Mouse (Mus musculus): ENCODE data around the gene Lrrk1. TPM values are rescaled to one million over a fixed set of nuclear protein-coding genes. Genes with fewer than 3 reads are reported as not detected.
A peak's percentile ranks its signal among the peaks of the same experiment; 100 is the strongest.

Lrrk1 gene
- polyA plus RNA-seq, 1 experiment from 2014 or later: 2.9 TPM

GRCm38 (mm10) chr7:66320996-66321395 is 67.2 kb downstream of the Lrrk1 start:
- no peaks in the 10 kb centered on the region for H3K9me3 ChIP-seq (ENCODE audit: control insufficient read depth, low read length)
- H3K27ac ChIP-seq (ENCODE audit: low read depth, low read length): no peak overlapping the region
- no peaks in the 10 kb centered on the region for H3K4me1 ChIP-seq (ENCODE audit: control insufficient read depth, insufficient read depth, low read length)
- no peaks in the 10 kb centered on the region for H3K27me3 ChIP-seq (ENCODE audit: control insufficient read depth, insufficient read depth, low read length)
- H3K36me3 ChIP-seq (ENCODE audit: control insufficient read depth, insufficient read depth, low read length): no peaks in the 10 kb centered on the region
- no peak overlapping the region for H3K4me3 ChIP-seq (ENCODE audit: low read depth, low read length)
- H3K9ac ChIP-seq (ENCODE audit: low read length): no peak overlapping the region
- DNase-seq (ENCODE audit: low spot score, missing footprints) (peak; percentile 81), ATAC-seq (ENCODE audit: low FRiP score) (no peak)
- no peak overlapping the region for H3K4me2 ChIP-seq
- 73% methylated on average over 5 of the region's 5 CpGs for WGBS

GRCm38 (mm10) chr7:66318147-66318546 is 70.0 kb downstream of the Lrrk1 start:
- H3K4me2 ChIP-seq: no peak overlapping the region
- peak; percentile 57 for DNase-seq (ENCODE audit: low spot score, missing footprints)
- H3K36me3 ChIP-seq (ENCODE audit: control insufficient read depth, insufficient read depth, low read length): no peaks in the 10 kb centered on the region
- no peak overlapping the region for H3K27ac ChIP-seq (ENCODE audit: low read depth, low read length)
- no peaks in the 10 kb centered on the region for H3K9me3 ChIP-seq (ENCODE audit: control insufficient read depth, low read length)
- 90% methylated on average over 6 of the region's 6 CpGs for WGBS
- H3K4me1 ChIP-seq (ENCODE audit: control insufficient read depth, insufficient read depth, low read length): no peaks in the 10 kb centered on the region
- H3K4me3 ChIP-seq (ENCODE audit: low read depth, low read length): no peak overlapping the region
- H3K27me3 ChIP-seq (ENCODE audit: control insufficient read depth, insufficient read depth, low read length): no peaks in the 10 kb centered on the region
- no peak for ATAC-seq (ENCODE audit: low FRiP score)
- no peak overlapping the region for H3K9ac ChIP-seq (ENCODE audit: low read length)

- H3K9me3 ChIP-seq (ENCODE audit: control insufficient read depth, low read length): no peaks in the 10 kb centered on the region
- H3K9ac ChIP-seq (ENCODE audit: low read length): no peak overlapping the region
- no peaks in the 10 kb centered on the region for H3K4me1 ChIP-seq (ENCODE audit: control insufficient read depth, insufficient read depth, low read length)
- no peak overlapping the region for H3K4me2 ChIP-seq
- H3K27me3 ChIP-seq (ENCODE audit: control insufficient read depth, insufficient read depth, low read length): no peaks in the 10 kb centered on the region
- ATAC-seq (ENCODE audit: low FRiP score) (no peak), DNase-seq (ENCODE audit: low spot score, missing footprints) (peak; percentile 51)
- WGBS: 88% methylated on average over 26 of the region's 26 CpGs
- no peak overlapping the region for H3K27ac ChIP-seq (ENCODE audit: low read depth, low read length)
- no peak overlapping the region for H3K4me3 ChIP-seq (ENCODE audit: low read depth, low read length)
- H3K36me3 ChIP-seq (ENCODE audit: control insufficient read depth, insufficient read depth, low read length): no peaks in the 10 kb centered on the region
These were observed 77.2 kb downstream of the Lrrk1 start for GRCm38 (mm10) chr7:66310670-66311656.

DNA sequence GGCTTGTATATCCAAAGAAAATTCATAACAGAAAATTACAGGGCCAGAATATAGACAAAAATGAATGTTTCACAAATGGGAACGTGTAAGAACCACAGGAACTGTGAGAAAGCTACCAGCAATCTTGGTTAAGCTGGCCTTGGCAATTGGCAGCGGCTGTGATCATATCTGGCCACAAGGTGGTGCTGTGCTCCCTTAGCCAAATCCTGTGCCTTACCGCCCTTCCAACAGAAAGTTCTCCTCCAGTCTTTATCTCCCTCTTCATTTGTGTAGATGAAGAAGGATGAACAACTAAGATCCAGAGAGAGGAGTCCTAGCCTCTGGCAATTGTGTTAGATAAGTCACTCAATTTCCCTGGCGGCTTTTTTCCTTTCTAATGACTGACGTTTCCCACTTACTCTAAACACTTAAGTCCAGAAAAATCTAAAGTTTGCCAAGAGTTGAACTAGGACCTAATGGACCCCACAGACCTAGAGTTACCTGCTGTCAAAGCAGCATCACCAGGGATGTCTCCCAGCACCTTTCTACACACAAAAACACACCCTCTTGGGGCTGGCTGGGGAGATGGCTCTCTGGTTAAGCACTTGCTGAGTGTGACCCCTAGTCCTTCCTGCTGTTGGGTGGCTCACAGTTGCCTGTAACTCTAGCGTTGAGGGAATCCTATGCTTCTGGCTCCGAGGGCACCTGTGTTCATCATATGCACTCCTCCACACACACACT is 78.0 kb downstream of the Lrrk1 start:
- peak; percentile 96 for DNase-seq (ENCODE audit: low spot score, missing footprints)
- no peak overlapping the region for H3K9ac ChIP-seq (ENCODE audit: low read length)
- 46% methylated on average over 7 of the region's 7 CpGs for WGBS
- H3K4me1 ChIP-seq (ENCODE audit: control insufficient read depth, insufficient read depth, low read length): no peaks in the 10 kb centered on the region
- H3K27ac ChIP-seq (ENCODE audit: low read depth, low read length): no peak overlapping the region
- H3K36me3 ChIP-seq (ENCODE audit: control insufficient read depth, insufficient read depth, low read length): no peaks in the 10 kb centered on the region
- no peaks in the 10 kb centered on the region for H3K27me3 ChIP-seq (ENCODE audit: control insufficient read depth, insufficient read depth, low read length)
- ATAC-seq (ENCODE audit: low FRiP score): no peak
- H3K9me3 ChIP-seq (ENCODE audit: control insufficient read depth, low read length): no peaks in the 10 kb centered on the region
- no peak overlapping the region for H3K4me3 ChIP-seq (ENCODE audit: low read depth, low read length)
- no peak overlapping the region for H3K4me2 ChIP-seq

DNA sequence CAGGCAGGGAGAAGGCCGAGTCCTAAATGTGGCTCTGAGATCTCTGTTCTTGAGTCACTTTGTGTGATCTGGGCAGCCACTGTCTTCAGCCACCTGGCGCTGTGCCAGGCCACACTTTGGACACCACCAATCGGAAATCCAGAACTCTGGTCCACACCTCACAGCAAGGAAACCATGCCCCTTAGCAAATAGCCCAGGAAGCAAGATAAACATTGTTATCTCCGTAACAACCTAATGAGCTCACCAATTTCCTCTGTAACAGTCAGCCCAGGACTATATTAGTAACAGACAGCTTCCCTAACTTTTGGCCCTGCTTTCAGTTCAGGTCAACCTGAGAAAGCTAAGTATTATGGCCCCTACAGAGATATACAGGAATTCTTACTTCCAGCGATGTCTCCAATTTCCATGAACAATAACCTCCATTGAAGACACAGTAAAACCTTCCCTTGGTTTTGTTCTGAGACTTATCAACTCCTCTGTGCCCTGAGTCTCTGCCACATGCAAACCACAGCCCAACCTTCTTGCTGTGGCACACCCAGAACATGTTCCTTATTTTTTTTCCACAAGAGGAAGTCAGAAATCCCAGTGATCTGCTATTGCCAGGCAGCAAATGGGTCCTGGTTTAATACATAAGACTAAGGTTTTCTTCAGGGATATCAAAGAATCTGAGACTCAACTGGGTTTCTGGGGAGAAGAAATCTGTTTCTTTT is 78.8 kb downstream of the Lrrk1 start:
- Histone ChIP-seq H3K4me1 (ENCODE audit: control insufficient read depth, insufficient read depth, low read length) (no peaks in the 10 kb centered on the region), H3K4me3 (ENCODE audit: low read depth, low read length) (no peak overlapping the region), H3K9ac (ENCODE audit: low read length) (no peak overlapping the region), H3K4me2 (no peak overlapping the region), H3K36me3 (ENCODE audit: control insufficient read depth, insufficient read depth, low read length) (no peaks in the 10 kb centered on the region), H3K27me3 (ENCODE audit: control insufficient read depth, insufficient read depth, low read length) (no peaks in the 10 kb centered on the region), H3K9me3 (ENCODE audit: control insufficient read depth, low read length) (no peaks in the 10 kb centered on the region), H3K27ac (ENCODE audit: low read depth, low read length) (no peak overlapping the region)
- ATAC-seq (ENCODE audit: low FRiP score) (no peak), DNase-seq (ENCODE audit: low spot score, missing footprints) (peak; percentile 78)
- 79% methylated on average over 5 of the region's 5 CpGs for WGBS

- Histone ChIP-seq H3K9me3 (ENCODE audit: control insufficient read depth, low read length) (no peaks in the 10 kb centered on the region), H3K27me3 (ENCODE audit: control insufficient read depth, insufficient read depth, low read length) (no peaks in the 10 kb centered on the region), H3K4me3 (ENCODE audit: low read depth, low read length) (no peak overlapping the region), H3K36me3 (ENCODE audit: control insufficient read depth, insufficient read depth, low read length) (no peaks in the 10 kb centered on the region), H3K4me2 (no peak overlapping the region), H3K4me1 (ENCODE audit: control insufficient read depth, insufficient read depth, low read length) (no peaks in the 10 kb centered on the region), H3K9ac (ENCODE audit: low read length) (no peak overlapping the region), H3K27ac (ENCODE audit: low read depth, low read length) (no peak overlapping the region)
- no peak for ATAC-seq (ENCODE audit: low FRiP score)
- DNase-seq (ENCODE audit: low spot score, missing footprints): no peak
- WGBS: 77% methylated on average over 13 of the region's 13 CpGs
These were observed 79.4 kb downstream of the Lrrk1 start for GRCm38 (mm10) chr7:66308581-66309239.

GRCm38 (mm10) chr7:66307791-66308190 is 80.4 kb downstream of the Lrrk1 start:
- peak; percentile 65 for DNase-seq (ENCODE audit: low spot score, missing footprints)
- Histone ChIP-seq H3K9me3 (ENCODE audit: control insufficient read depth, low read length) (no peaks in the 10 kb centered on the region), H3K27me3 (ENCODE audit: control insufficient read depth, insufficient read depth, low read length) (no peaks in the 10 kb centered on the region), H3K4me3 (ENCODE audit: low read depth, low read length) (no peak overlapping the region), H3K9ac (ENCODE audit: low read length) (no peak overlapping the region), H3K4me2 (no peak overlapping the region), H3K36me3 (ENCODE audit: control insufficient read depth, insufficient read depth, low read length) (no peaks in the 10 kb centered on the region), H3K4me1 (ENCODE audit: control insufficient read depth, insufficient read depth, low read length) (no peaks in the 10 kb centered on the region), H3K27ac (ENCODE audit: low read depth, low read length) (no peak overlapping the region)
- ATAC-seq (ENCODE audit: low FRiP score): no peak
- WGBS: 81% methylated on average over 2 of the region's 2 CpGs

GRCm38 (mm10) chr7:66305714-66306198 is 82.4 kb downstream of the Lrrk1 start:
- WGBS: 87% methylated on average over 16 of the region's 16 CpGs
- Histone ChIP-seq H3K4me3 (ENCODE audit: low read depth, low read length) (no peak overlapping the region), H3K9me3 (ENCODE audit: control insufficient read depth, low read length) (no peaks in the 10 kb centered on the region), H3K36me3 (ENCODE audit: control insufficient read depth, insufficient read depth, low read length) (no peaks in the 10 kb centered on the region), H3K4me2 (no peak overlapping the region), H3K4me1 (ENCODE audit: control insufficient read depth, insufficient read depth, low read length) (no peaks in the 10 kb centered on the region), H3K27ac (ENCODE audit: low read depth, low read length) (no peak overlapping the region), H3K9ac (ENCODE audit: low read length) (no peak overlapping the region), H3K27me3 (ENCODE audit: control insufficient read depth, insufficient read depth, low read length) (no peaks in the 10 kb centered on the region)
- ATAC-seq (ENCODE audit: low FRiP score) (no peak), DNase-seq (ENCODE audit: low spot score, missing footprints) (no peak)

All from midbrain, embryonic 11.5 days (tissue).